In genomic region chr11:78502909-78503650, GRCm38 (mm10) we compare ENCODE assay signal across 20 mouse cellular contexts. TPM values are rescaled to one million over a fixed set of nuclear protein-coding genes. Genes with fewer than 3 reads are reported as not detected.
DNase-seq lines count a peak whose midpoint lies in the region; ATAC-seq and TF ChIP-seq lines count a peak whose summit lies in the region.
"Had no signal": no experiment of that assay in that cellular context is flagged by ENCODE, and none has a peak within 500 bp of the region (broad histone marks: within the 10 kb centered on the region; RNA-seq: fewer than 3 reads in every experiment).

Gene Sebox (plus strand): TSS chr11:78503447.

- no peak within 1 kb of the TSS for H3K4me2 ChIP-seq in forebrain, embryonic 15.5 days (replicated peaks)
- no peak within 1 kb of the TSS for H3K4me2 ChIP-seq in forebrain, embryonic 11.5 days (ENCODE audit: low read depth, low read length, severe bottlenecking)
- H3K4me2 ChIP-seq in neural tube, embryonic 13.5 days: no peak within 1 kb of the TSS
- H3K4me2 ChIP-seq in neural tube, embryonic 15.5 days: no peak within 1 kb of the TSS
- H3K4me2 ChIP-seq: embryonic facial prominence, embryonic 12.5 days had no signal

- TF ChIP-seq CTCF in kidney, adult 2 months (conservative IDR thresholded peaks at IDR 0.05; ENCODE audit: insufficient read depth, insufficient read length, low read depth, low read length): no peak

- H3K4me1 ChIP-seq in forebrain, embryonic 15.5 days: peaks cover 13% of the 10 kb centered on the region
- no peaks in the 10 kb centered on the region for H3K4me1 ChIP-seq in forebrain, embryonic 11.5 days (replicated peaks; ENCODE audit: control insufficient read depth, insufficient read depth, low read length)
- H3K4me1 ChIP-seq in neural tube, embryonic 13.5 days (replicated peaks): peaks cover 4% of the 10 kb centered on the region
- peaks cover 4% of the 10 kb centered on the region for H3K4me1 ChIP-seq in neural tube, embryonic 15.5 days
- no peaks in the 10 kb centered on the region for H3K4me1 ChIP-seq in kidney, adult 2 months (ENCODE audit: control insufficient read depth, insufficient read depth, low read length)

- peak within 1 kb of the TSS; percentile 60; the same call in 1 of the 2 replicates for H3K27ac ChIP-seq in forebrain, embryonic 15.5 days (replicated peaks)
- H3K27ac ChIP-seq in forebrain, embryonic 11.5 days (ENCODE audit: low read depth, low read length): no peak within 1 kb of the TSS
- H3K27ac ChIP-seq in neural tube, embryonic 13.5 days (replicated peaks): no peak within 1 kb of the TSS
- no peak within 1 kb of the TSS for H3K27ac ChIP-seq in neural tube, embryonic 15.5 days (replicated peaks)
- no peak within 1 kb of the TSS for H3K27ac ChIP-seq in kidney, adult 2 months (ENCODE audit: insufficient read depth, low read depth, low read length)
- H3K27ac ChIP-seq: embryonic facial prominence, embryonic 12.5 days; kidney, postnatal 0 days; liver, embryonic 13.5 days had no signal

- H3K36me3 ChIP-seq in forebrain, embryonic 15.5 days: peaks cover 17% of the 10 kb centered on the region
- H3K36me3 ChIP-seq in forebrain, embryonic 11.5 days (ENCODE audit: control insufficient read depth, insufficient read depth, low read length): peaks cover 5% of the 10 kb centered on the region
- peaks cover 31% of the 10 kb centered on the region for H3K36me3 ChIP-seq in neural tube, embryonic 13.5 days
- H3K36me3 ChIP-seq in neural tube, embryonic 15.5 days: peaks cover 27% of the 10 kb centered on the region
- H3K36me3 ChIP-seq in kidney, adult 2 months (ENCODE audit: control insufficient read depth, insufficient read depth, low read length): no peaks in the 10 kb centered on the region

- no peaks in the 10 kb centered on the region for H3K27me3 ChIP-seq in forebrain, embryonic 15.5 days
- no peaks in the 10 kb centered on the region for H3K27me3 ChIP-seq in forebrain, embryonic 11.5 days (ENCODE audit: control insufficient read depth, insufficient read depth, low read length)
- peaks cover 17% of the 10 kb centered on the region for H3K27me3 ChIP-seq in neural tube, embryonic 13.5 days
- H3K27me3 ChIP-seq in neural tube, embryonic 15.5 days (replicated peaks): peaks cover 19% of the 10 kb centered on the region
- no peaks in the 10 kb centered on the region for H3K27me3 ChIP-seq in kidney, adult 2 months (replicated peaks; ENCODE audit: control insufficient read depth, insufficient read depth, low read length)

- H3K9me3 ChIP-seq in forebrain, embryonic 15.5 days: no peaks in the 10 kb centered on the region
- H3K9me3 ChIP-seq in forebrain, embryonic 11.5 days (ENCODE audit: control insufficient read depth, low read length): no peaks in the 10 kb centered on the region
- no peaks in the 10 kb centered on the region for H3K9me3 ChIP-seq in neural tube, embryonic 13.5 days
- no peaks in the 10 kb centered on the region for H3K9me3 ChIP-seq in neural tube, embryonic 15.5 days (replicated peaks)
- H3K9me3 ChIP-seq: embryonic facial prominence, embryonic 12.5 days; liver, embryonic 13.5 days; midbrain, embryonic 10.5 days had no signal

- H3K9ac ChIP-seq in forebrain, embryonic 15.5 days (replicated peaks): no peak within 1 kb of the TSS
- no peak within 1 kb of the TSS for H3K9ac ChIP-seq in forebrain, embryonic 11.5 days (ENCODE audit: low read length)
- 0 out of 2 replicates have a peak within 1 kb of the TSS, but pooled peaks have one; percentile 8 for H3K9ac ChIP-seq in neural tube, embryonic 13.5 days
- no peak within 1 kb of the TSS for H3K9ac ChIP-seq in neural tube, embryonic 15.5 days (replicated peaks)
- H3K9ac ChIP-seq: embryonic facial prominence, embryonic 12.5 days; liver, embryonic 13.5 days had no signal

- 56% methylated on average over 7 of the region's 7 CpGs for WGBS in forebrain, embryonic 15.5 days
- 69% methylated on average over 7 of the region's 7 CpGs for WGBS in forebrain, embryonic 11.5 days
- WGBS in neural tube, embryonic 13.5 days: 79% methylated on average over 7 of the region's 7 CpGs
- 66% methylated on average over 7 of the region's 7 CpGs for WGBS in neural tube, embryonic 15.5 days
- WGBS in kidney, adult 2 months: 68% methylated on average over 7 of the region's 7 CpGs

- no peak within 1 kb of the TSS for H3K4me3 ChIP-seq in forebrain, embryonic 15.5 days
- H3K4me3 ChIP-seq in forebrain, embryonic 11.5 days (ENCODE audit: low read depth, low read length): no peak within 1 kb of the TSS
- H3K4me3 ChIP-seq in neural tube, embryonic 13.5 days: no peak within 1 kb of the TSS
- H3K4me3 ChIP-seq in neural tube, embryonic 15.5 days (replicated peaks): no peak within 1 kb of the TSS
- H3K4me3 ChIP-seq in kidney, adult 2 months (ENCODE audit: insufficient read depth, low read depth, low read length): no peak within 1 kb of the TSS
- H3K4me3 ChIP-seq: embryonic facial prominence, embryonic 12.5 days; liver, embryonic 13.5 days; midbrain, embryonic 10.5 days had no signal

- TF ChIP-seq POLR2A in kidney, adult 2 months (IDR thresholded peaks at IDR 0.05; ENCODE audit: low read depth, low read length): no peak

- DNase-seq in forebrain, embryonic 11.5 days (ENCODE audit: low spot score): no peak
- peak; percentile 92 to 93 for DNase-seq in cerebellum, postnatal 10 days
- peak; percentile 47 to 69 for DNase-seq in layer of hippocampus, postnatal 36 days
- no peak for DNase-seq in kidney, adult 2 months
- DNase-seq in adrenal gland, postnatal 10 days: no peak
- DNase-seq: adrenal gland, adult 8-10 months; gastrocnemius, postnatal 14 days; liver, embryonic 13.5 days; lung, postnatal 14 days; spleen, adult 18-20 months; thymus, postnatal 25 days had no signal

- ATAC-seq in forebrain, embryonic 15.5 days (replicated peaks): no peak; the same call in 1 of the 2 replicates
- ATAC-seq in forebrain, embryonic 11.5 days (replicated peaks; ENCODE audit: low FRiP score): no peak
- no peak for ATAC-seq in neural tube, embryonic 13.5 days (ENCODE audit: low read depth)
- no peak for ATAC-seq in neural tube, embryonic 15.5 days (ENCODE audit: low FRiP score)

RNA-seq across cellular contexts. Expression of gene Sebox, which starts in this region (rescaled TPM):
- 0.41 TPM in 1 of 2 replicates, not detected in the other for polyA plus RNA-seq in forebrain, embryonic 15.5 days (2015; fragmentation: Nextera tagmentation; extraction: Ambion mirVana)
- polyA plus RNA-seq in forebrain, embryonic 11.5 days (2014; fragmentation: Nextera tagmentation; extraction: Ambion mirVana): not detected in 2 replicates
- polyA plus RNA-seq in neural tube, embryonic 13.5 days (2015; fragmentation: Nextera tagmentation; extraction: Ambion mirVana): 0.15 TPM in 1 of 2 replicates, not detected in the other
- polyA plus RNA-seq in neural tube, embryonic 15.5 days (2015; fragmentation: Nextera tagmentation; extraction: Ambion mirVana): 0.12 TPM in 1 of 2 replicates, not detected in the other
- 1 to 10 TPM; 4.5 to 4.9 TPM for total RNA-seq in layer of hippocampus, postnatal 36 days (2021)
- not detected in 2 replicates for polyA plus RNA-seq in kidney, adult 2 months (2012; rRNA removed)
- total RNA-seq in adrenal gland, postnatal 10 days (2021): not detected
- total RNA-seq: adrenal gland, adult 8-10 months; gastrocnemius, postnatal 14 days had no signal
- polyA plus RNA-seq: embryonic facial prominence, embryonic 12.5 days; heart, embryonic 14.5 days; hindbrain, embryonic 11.5 days; intestine, embryonic 14.5 days; kidney, postnatal 0 days; midbrain, embryonic 10.5 days had no signal

Comparison
In these comparisons a context has a peak if more than half of its experiments do, and no peak if none do; other contexts are left out.
1. RNA of gene Sebox (total RNA-seq): 4.5 to 4.9 TPM in layer of hippocampus, postnatal 36 days; not detected in adrenal gland, postnatal 10 days; every median in the first group is over 4 times any median in the second.
2. DNase-seq: peak in cerebellum, postnatal 10 days (2 of 2) and layer of hippocampus, postnatal 36 days (2 of 2); none in forebrain, embryonic 11.5 days (single experiment), kidney, adult 2 months (single experiment) and adrenal gland, postnatal 10 days (single experiment).